8 mouse cellular contexts compared by ENCODE assay signal in genomic region chr9:121403699-121404098, GRCm38 (mm10).
A peak's percentile ranks its signal among the peaks of the same experiment; 100 is the strongest.
DNase-seq lines count a peak whose midpoint lies in the region; ATAC-seq and TF ChIP-seq lines count a peak whose summit lies in the region.

No protein-coding gene starts in this region.

- no peak overlapping the region for H3K9ac ChIP-seq in liver, embryonic 12.5 days
- no peak overlapping the region for H3K9ac ChIP-seq in intestine, embryonic 16.5 days (ENCODE audit: low read depth, low read length)

- no peak overlapping the region for H3K4me3 ChIP-seq in liver, embryonic 12.5 days
- peak overlapping the region; percentile 20; the same call in 1 of the 2 replicates for H3K4me3 ChIP-seq in intestine, embryonic 16.5 days (ENCODE audit: low read length)
- H3K4me3 ChIP-seq in olfactory bulb, adult 2 months (ENCODE audit: insufficient read depth, low read depth, low read length) = peak overlapping the region; percentile 53

- ATAC-seq in cerebellum, adult (ENCODE audit: insufficient number of reproducible peaks, low FRiP score, low TSS enrichment) = no peak
- ATAC-seq in liver, embryonic 12.5 days = no peak
- ATAC-seq in intestine, embryonic 16.5 days = peak; percentile 37; the same call in 1 of the 2 replicates

- H3K27me3 ChIP-seq in liver, embryonic 12.5 days (replicated peaks) = no peaks in the 10 kb centered on the region
- H3K27me3 ChIP-seq in intestine, embryonic 16.5 days (replicated peaks; ENCODE audit: control insufficient read depth, insufficient read depth, low read length) = no peaks in the 10 kb centered on the region

- no peaks in the 10 kb centered on the region for H3K4me1 ChIP-seq in liver, embryonic 12.5 days
- H3K4me1 ChIP-seq in intestine, embryonic 16.5 days (ENCODE audit: control insufficient read depth, insufficient read depth, low read length) = peaks cover 3% of the 10 kb centered on the region
- H3K4me1 ChIP-seq in olfactory bulb, adult 2 months (ENCODE audit: control insufficient read depth, insufficient read depth, low read length) = peaks cover 17% of the 10 kb centered on the region

- H3K4me2 ChIP-seq in liver, embryonic 12.5 days = peak overlapping the region; percentile 2; the same call in 1 of the 2 replicates
- H3K4me2 ChIP-seq in intestine, embryonic 16.5 days (ENCODE audit: low read depth, low read length) = peak overlapping the region; percentile 32; the same call in 1 of the 2 replicates

- TF ChIP-seq POLR2A in olfactory bulb, adult 2 months (IDR thresholded peaks at IDR 0.05; ENCODE audit: insufficient read depth, low read depth, low read length) = no peak

- TF ChIP-seq CTCF in olfactory bulb, adult 2 months (IDR thresholded peaks at IDR 0.05; ENCODE audit: insufficient read depth, low read depth, low read length) = no peak

- no peaks in the 10 kb centered on the region for H3K36me3 ChIP-seq in liver, embryonic 12.5 days
- H3K36me3 ChIP-seq in intestine, embryonic 16.5 days (ENCODE audit: control insufficient read depth, insufficient read depth, low read length) = no peaks in the 10 kb centered on the region

- DNase-seq in cerebellum, adult 9-11 months = peak; percentile 50
- no peak for DNase-seq in liver
- DNase-seq in kidney, adult 11 months = no peak
- DNase-seq in thymus, postnatal 10 days (ENCODE audit: low spot score in 2 of 2) = no peak

- 82% methylated on average over 11 of the region's 11 CpGs for WGBS in liver, embryonic 12.5 days (ENCODE audit: insufficient replicate concordance)
- 52% methylated on average over 11 of the region's 11 CpGs for WGBS in intestine, embryonic 16.5 days
- 7% methylated on average over 11 of the region's 11 CpGs for WGBS in olfactory bulb, adult 2 months

- H3K9me3 ChIP-seq in liver, embryonic 12.5 days (replicated peaks) = no peaks in the 10 kb centered on the region
- no peaks in the 10 kb centered on the region for H3K9me3 ChIP-seq in intestine, embryonic 16.5 days (ENCODE audit: control insufficient read depth, low read length)

- no peak overlapping the region for H3K27ac ChIP-seq in liver, embryonic 12.5 days
- H3K27ac ChIP-seq in intestine, embryonic 16.5 days (ENCODE audit: low read length) = no peak overlapping the region
- H3K27ac ChIP-seq in olfactory bulb, adult 2 months (ENCODE audit: insufficient read depth, low read depth, low read length) = peak overlapping the region; percentile 60
